Mouse (Mus musculus) small intestine, adult 2 months (tissue): ENCODE data around the gene Spata17.

ENCODE experiments used
- CTCF ChIP-seq: fragments of 200-500 bp; IDR thresholded peaks from 2 replicates; pipeline ENCODE4 v1.5.1; 2012; ENCODE audit warnings: low read depth, mild to moderate bottlenecking, control low read depth, inconsistent platforms, low read length, moderate library complexity, mixed read lengths; ENCODE audit not compliant: insufficient replicate concordance, insufficient read length; ENCODE audit errors: extremely low read depth
- POLR2A ChIP-seq: fragments of 200-500 bp; IDR thresholded peaks from 2 replicates; pipeline ENCODE4 v1.6.1; 2012; ENCODE audit warnings: low read depth, mild to moderate bottlenecking, control low read depth, inconsistent platforms, low read length, moderate library complexity

DNA sequence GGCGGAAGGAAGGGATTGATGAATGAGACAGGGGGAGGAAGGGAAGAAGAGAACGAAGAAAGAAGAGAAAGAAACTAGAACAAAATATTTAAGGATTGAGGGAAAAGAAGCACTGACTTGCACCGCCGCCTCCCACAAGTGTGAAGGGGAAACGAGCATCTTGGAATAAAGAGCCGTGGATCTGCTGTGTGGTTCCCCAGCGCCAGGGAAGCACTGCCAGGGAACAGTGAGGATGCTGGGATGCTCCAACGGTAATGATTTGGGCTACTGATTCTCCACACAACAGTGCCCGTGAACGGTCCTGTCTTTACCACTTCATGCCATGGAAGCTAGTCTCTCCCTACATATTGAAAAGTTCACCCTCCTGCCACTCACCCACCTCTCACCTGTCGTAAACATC is 89.5 kb downstream of the Spata17 start:
- no peak for TF ChIP-seq CTCF
- TF ChIP-seq POLR2A, result no peak
